ENCODE assay signal across 8 mouse cellular contexts in the genomic region with DNA sequence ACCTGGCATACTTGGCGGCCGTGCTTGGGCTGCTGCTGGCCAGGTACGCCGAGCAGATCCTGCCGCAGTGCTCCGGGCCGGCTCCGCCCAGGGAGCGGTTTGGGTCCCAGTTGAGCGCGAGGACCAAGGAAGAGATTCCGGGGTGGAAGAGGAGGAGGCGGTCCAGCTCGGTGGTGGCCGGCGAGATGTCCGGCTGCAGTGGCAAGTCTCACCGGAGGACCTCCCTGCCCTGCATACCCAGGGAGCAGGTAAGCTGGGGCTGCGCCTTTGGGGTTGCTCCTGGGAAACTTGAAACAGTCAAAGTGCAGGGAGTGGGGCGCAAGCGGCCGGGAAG. TPM values are rescaled to one million over a fixed set of nuclear protein-coding genes. Genes with fewer than 3 reads are reported as not detected.
A peak's percentile ranks its signal among the peaks of the same experiment; 100 is the strongest.
DNase-seq lines count a peak whose midpoint lies in the region; ATAC-seq and TF ChIP-seq lines count a peak whose summit lies in the region.

No protein-coding gene starts in this region.

- DNase-seq in kidney, adult 2 months: no peak
- DNase-seq in kidney, adult 11 months: no peak
- peak; percentile 51 for DNase-seq in heart, postnatal 4 days
- no peak for DNase-seq in liver, embryonic 13.5 days
- DNase-seq in right cerebral cortex, postnatal 14 days: no peak
- DNase-seq in right cerebral cortex, postnatal 4 days: no peak

- ATAC-seq in embryonic facial prominence, embryonic 13.5 days (ENCODE audit: insufficient number of reproducible peaks, insufficient read depth, low FRiP score, low TSS enrichment, low read depth): peak; percentile 52
- no peak for ATAC-seq in liver, embryonic 13.5 days (ENCODE audit: low read depth)

- TF ChIP-seq POLR2A in kidney, adult 2 months (IDR thresholded peaks at IDR 0.05; ENCODE audit: low read depth, low read length): no peak
- TF ChIP-seq POLR2A in testis, adult 2 months (IDR thresholded peaks at IDR 0.05; ENCODE audit: control insufficient read depth, low read depth, low read length): no peak

- peak overlapping the region; percentile 71 for H3K4me3 ChIP-seq in kidney, adult 2 months (ENCODE audit: insufficient read depth, low read depth, low read length)
- peak overlapping the region; percentile 76 for H3K4me3 ChIP-seq in embryonic facial prominence, embryonic 13.5 days
- H3K4me3 ChIP-seq in liver, embryonic 13.5 days (replicated peaks): peak overlapping the region; percentile 50
- H3K4me3 ChIP-seq in testis, adult 2 months (ENCODE audit: control insufficient read depth, low read depth, low read length): peak overlapping the region; percentile 76

- no peaks in the 10 kb centered on the region for H3K4me1 ChIP-seq in kidney, adult 2 months (ENCODE audit: control insufficient read depth, insufficient read depth, low read length)
- H3K4me1 ChIP-seq in embryonic facial prominence, embryonic 13.5 days: peaks cover 30% of the 10 kb centered on the region
- no peaks in the 10 kb centered on the region for H3K4me1 ChIP-seq in liver, embryonic 13.5 days (replicated peaks)
- H3K4me1 ChIP-seq in testis, adult 2 months (ENCODE audit: control insufficient read depth, insufficient read depth, low read length): peaks cover 9% of the 10 kb centered on the region; the same call in 1 of the 2 replicates

- 4% methylated on average over 22 of the region's 22 CpGs for WGBS in kidney, adult 2 months
- WGBS in embryonic facial prominence, embryonic 13.5 days: under 1% methylated on average over 22 of the region's 22 CpGs
- WGBS in liver, embryonic 13.5 days (ENCODE audit: insufficient replicate concordance): 3% methylated on average over 22 of the region's 22 CpGs

- H3K4me2 ChIP-seq in embryonic facial prominence, embryonic 13.5 days: peak overlapping the region; percentile 87
- H3K4me2 ChIP-seq in liver, embryonic 13.5 days: peak overlapping the region; percentile 60

- peak overlapping the region; percentile 54 for H3K27ac ChIP-seq in kidney, adult 2 months (ENCODE audit: insufficient read depth, low read depth, low read length)
- H3K27ac ChIP-seq in embryonic facial prominence, embryonic 13.5 days: peak overlapping the region; percentile 90
- no peak overlapping the region for H3K27ac ChIP-seq in liver, embryonic 13.5 days
- H3K27ac ChIP-seq in testis, adult 2 months (ENCODE audit: control insufficient read depth, insufficient read depth, low read depth, low read length): no peak overlapping the region

- H3K36me3 ChIP-seq in kidney, adult 2 months (ENCODE audit: control insufficient read depth, insufficient read depth, low read length): no peaks in the 10 kb centered on the region
- H3K36me3 ChIP-seq in embryonic facial prominence, embryonic 13.5 days: no peaks in the 10 kb centered on the region
- H3K36me3 ChIP-seq in liver, embryonic 13.5 days: no peaks in the 10 kb centered on the region
- H3K36me3 ChIP-seq in testis, adult 2 months (ENCODE audit: control insufficient read depth, insufficient read depth, low read length): no peaks in the 10 kb centered on the region

- H3K27me3 ChIP-seq in kidney, adult 2 months (replicated peaks; ENCODE audit: control insufficient read depth, insufficient read depth, low read length): no peaks in the 10 kb centered on the region
- H3K27me3 ChIP-seq in embryonic facial prominence, embryonic 13.5 days: peaks cover 14% of the 10 kb centered on the region; the same call in 1 of the 2 replicates
- H3K27me3 ChIP-seq in liver, embryonic 13.5 days: peaks cover 31% of the 10 kb centered on the region
- no peaks in the 10 kb centered on the region for H3K27me3 ChIP-seq in testis, adult 2 months (ENCODE audit: control insufficient read depth, insufficient read depth, low read length)

- TF ChIP-seq CTCF in kidney, adult 2 months (conservative IDR thresholded peaks at IDR 0.05; ENCODE audit: insufficient read depth, insufficient read length, low read depth, low read length): no peak
- no peak for TF ChIP-seq CTCF in testis, adult 2 months (IDR thresholded peaks at IDR 0.05; ENCODE audit: control insufficient read depth, insufficient read depth, insufficient replicate concordance, low read depth, low read length)

- H3K9me3 ChIP-seq in embryonic facial prominence, embryonic 13.5 days: no peaks in the 10 kb centered on the region
- H3K9me3 ChIP-seq in liver, embryonic 13.5 days (replicated peaks): no peaks in the 10 kb centered on the region

- H3K9ac ChIP-seq in embryonic facial prominence, embryonic 13.5 days: peak overlapping the region; percentile 89
- H3K9ac ChIP-seq in liver, embryonic 13.5 days: peak overlapping the region; percentile 41; the same call in 1 of the 2 replicates

RNA-seq across cellular contexts. Expression of a gene that starts 1.2 kb away (rescaled TPM):
- polyA plus RNA-seq in kidney, adult 2 months (2012; rRNA removed): 4.1 and 4.2 TPM in 2 replicates
- polyA plus RNA-seq in embryonic facial prominence, embryonic 13.5 days (2015; fragmentation: Nextera tagmentation; extraction: Ambion mirVana): 6.3 and 7.9 TPM in 2 replicates
- 10 to 100 TPM; 56.1 to 57.0 TPM for total RNA-seq in heart, postnatal 4 days (2021)
- polyA plus RNA-seq in liver, embryonic 13.5 days (2015; fragmentation: Nextera tagmentation; extraction: Ambion mirVana): 1.2 and 1.3 TPM in 2 replicates
- 0.17 and 0.25 TPM in 2 replicates for polyA plus RNA-seq in testis, adult 2 months (2012; rRNA removed)

Comparison
In these comparisons a context has a peak if more than half of its experiments do, and no peak if none do; other contexts are left out.
1. H3K27ac ChIP-seq: peak in kidney, adult 2 months (single experiment) and embryonic facial prominence, embryonic 13.5 days (single experiment); none in liver, embryonic 13.5 days (single experiment) and testis, adult 2 months (single experiment).
2. Peak in every context shown above with its lines, with median percentiles within 50 percentile points of each other: H3K4me3 ChIP-seq.